Mouse (Mus musculus) B cell, adult 2 months (primary cell): ENCODE measurements around the gene Gucy2e.

Experiments
- DNase-seq, 2 experiments: peaks; one replicate each; pipeline ENCODE4 v3.0.0; 2022

The Gucy2e gene

GRCm38 (mm10) chr11:69236926-69237260, at the start of gene Gucy2e:
Gene Gucy2e (minus strand): TSS chr11:69237036.
- no peak for DNase-seq

- DNase-seq = no peak
Measured at GRCm38 (mm10) chr11:69277267-69277666, 40.4 kb upstream of the Gucy2e start.

- no peak for DNase-seq
Measured at GRCm38 (mm10) chr11:69276081-69276480, 39.2 kb upstream of the Gucy2e start.

- no peak for DNase-seq
Measured at GRCm38 (mm10) chr11:69275650-69276049, 38.8 kb upstream of the Gucy2e start.

- DNase-seq = peak; percentile 93
Measured at GRCm38 (mm10) chr11:69272122-69272740, 35.4 kb upstream of the Gucy2e start.

GRCm38 (mm10) chr11:69269575-69269974, 32.7 kb upstream of the Gucy2e start:
- DNase-seq = peak; percentile 83 to 85

- DNase-seq = no peak
Measured at GRCm38 (mm10) chr11:69268100-69268499, 31.3 kb upstream of the Gucy2e start.

GRCm38 (mm10) chr11:69267341-69267740, 30.5 kb upstream of the Gucy2e start:
- peak; percentile 29 to 31 for DNase-seq

GRCm38 (mm10) chr11:69266253-69266652, 29.4 kb upstream of the Gucy2e start:
- DNase-seq = peak; percentile 65 to 73

- no peak for DNase-seq
Measured at GRCm38 (mm10) chr11:69265410-69265809, 28.6 kb upstream of the Gucy2e start.

GRCm38 (mm10) chr11:69264276-69264675, 27.4 kb upstream of the Gucy2e start:
- DNase-seq = no peak

GRCm38 (mm10) chr11:69260111-69260510, 23.3 kb upstream of the Gucy2e start:
- no peak for DNase-seq

- DNase-seq = peak; percentile 75 to 79
Measured at GRCm38 (mm10) chr11:69258287-69258686, 21.5 kb upstream of the Gucy2e start.

GRCm38 (mm10) chr11:69257807-69258206, 21.0 kb upstream of the Gucy2e start:
- DNase-seq = peak; percentile 47 to 61

- DNase-seq = no peak
Measured at GRCm38 (mm10) chr11:69257072-69257471, 20.2 kb upstream of the Gucy2e start.

- DNase-seq = no peak
Measured at GRCm38 (mm10) chr11:69254808-69255207, 18.0 kb upstream of the Gucy2e start.

- no peak for DNase-seq
Measured at GRCm38 (mm10) chr11:69253131-69253530, 16.3 kb upstream of the Gucy2e start.

GRCm38 (mm10) chr11:69251953-69252352, 15.1 kb upstream of the Gucy2e start:
- no peak for DNase-seq

- peak; percentile 31 to 38 for DNase-seq
Measured at GRCm38 (mm10) chr11:69251135-69251842, 14.5 kb upstream of the Gucy2e start.

- no peak for DNase-seq
Measured at GRCm38 (mm10) chr11:69250106-69250505, 13.3 kb upstream of the Gucy2e start.

GRCm38 (mm10) chr11:69249131-69249530, 12.3 kb upstream of the Gucy2e start:
- no peak for DNase-seq

- DNase-seq = no peak
Measured at GRCm38 (mm10) chr11:69245643-69246042, 8.8 kb upstream of the Gucy2e start.

- peak in 1 of 2 experiments; percentile 28 for DNase-seq
Measured at GRCm38 (mm10) chr11:69244911-69245310, 8.1 kb upstream of the Gucy2e start.

- no peak for DNase-seq
Measured at GRCm38 (mm10) chr11:69236061-69236925, 543 bp downstream of the Gucy2e start.
